Mouse (Mus musculus) liver, embryonic 14.5 days (tissue): ENCODE results near the gene Kcnq2. TPM values are rescaled to one million over a fixed set of nuclear protein-coding genes. Genes with fewer than 3 reads are reported as not detected.

Experiments used
- ATAC-seq: fragments of 200-750 bp; cut with Nextera tagmentation; 2 replicates; pipeline ENCODE4 v1.8.0; 2017; ENCODE audit warnings: moderate number of reproducible peaks, mild to moderate bottlenecking, moderate library complexity; ENCODE audit not compliant: insufficient read depth
- DNase-seq, 3 experiments: peaks; one replicate each; pipeline ENCODE4 v3.0.0-alpha.2; 2012 to 2013; ENCODE audit warnings: low read depth in 3 of 3, low spot score in 3 of 3
- H3K27ac ChIP-seq: fragments of 300-500 bp; sonication (generic); 2 replicates; pipeline ENCODE4 v1.5.1; 2014; ENCODE audit warnings: moderate library complexity, mild to moderate bottlenecking, control low read depth, inconsistent platforms
- H3K27me3 ChIP-seq: fragments of 300-500 bp; sonication (generic); 2 replicates; pipeline ENCODE4 v1.6.1; 2014; ENCODE audit warnings: mild to moderate bottlenecking, low read length, moderate library complexity; ENCODE audit not compliant: control insufficient read depth, insufficient read depth
- H3K36me3 ChIP-seq: fragments of 300-500 bp; sonication (generic); replicated peaks from 2 replicates; pipeline ENCODE4 v1.6.1; 2014; ENCODE audit warnings: low read depth; ENCODE audit not compliant: control insufficient read depth, insufficient read depth
- H3K4me1 ChIP-seq, 2 experiments: fragments of 200-500 bp in 1 of 2; fragments of 300-500 bp in 1 of 2; sonication (generic) in 1 of 2; replicated peaks; 2 replicates each; pipeline ENCODE4 v1.6.1; 2012 to 2014; ENCODE audit warnings: antibody characterized with exemption in 1 of 2, inconsistent platforms in 1 of 2, low read length in 1 of 2; ENCODE audit not compliant: control insufficient read depth in 2 of 2, insufficient read depth in 2 of 2
- H3K4me2 ChIP-seq: fragments of 300-500 bp; sonication (generic); 2 replicates; pipeline ENCODE4 v1.6.1; 2014; ENCODE audit warnings: low read depth, mild to moderate bottlenecking, control low read depth, moderate library complexity
- H3K4me3 ChIP-seq, 2 experiments: fragments of 200-500 bp in 1 of 2; fragments of 300-500 bp in 1 of 2; sonication (generic) in 1 of 2; 2 replicates each; pipeline ENCODE4 v1.5.1; 2012 to 2014; ENCODE audit warnings: low read depth in 2 of 2, low read length in 2 of 2, mild to moderate bottlenecking in 2 of 2, control low read depth in 1 of 2, inconsistent platforms in 1 of 2, moderate library complexity in 1 of 2; ENCODE audit not compliant: insufficient read depth in 1 of 2
- H3K9ac ChIP-seq: fragments of 300-500 bp; sonication (generic); replicated peaks from 2 replicates; pipeline ENCODE4 v1.6.1; 2014; ENCODE audit warnings: mild to moderate bottlenecking, control low read depth, moderate library complexity
- H3K9me3 ChIP-seq: fragments of 300-500 bp; sonication (generic); 2 replicates; pipeline ENCODE4 v1.6.1; 2016; ENCODE audit warnings: low read length, mixed read lengths; ENCODE audit not compliant: control insufficient read depth
- CTCF ChIP-seq: IDR thresholded peaks from 2 replicates; pipeline ENCODE4 v1.5.1; 2016; ENCODE audit warnings: antibody characterized with exemption, low read depth, control low read depth
- EP300 ChIP-seq: IDR thresholded peaks from 2 replicates; pipeline ENCODE4 v1.6.1; 2016; ENCODE audit warnings: antibody characterized with exemption, low read depth
- WGBS: fragments of 180-500 bp; shearing (Covaris S2); extraction: QIAGEN DNeasy Blood & Tissue Kit; methylation state at CpG from one replicate; pipeline ENCODE4 v1.1.7; 2014; ENCODE audit not compliant: insufficient replicate concordance; 5-methylcytosine and 5-hydroxymethylcytosine counted together
- polyA plus RNA-seq, 2 experiments: library from polyadenylated mRNA; depleted of rRNA in 1 of 2; stranded (reverse) in 1 of 2; unstranded in 1 of 2; fragments of >200 nt; fragmentation: Nextera tagmentation in 1 of 2; extraction: Ambion mirVana in 1 of 2; gene quantifications; 2 replicates each; pipeline versions ENCODE4 v1.2.1 to v1.2.3; 2012 to 2014

Gene Kcnq2
- polyA plus RNA-seq, 2 experiments = 0.06 TPM

DNA sequence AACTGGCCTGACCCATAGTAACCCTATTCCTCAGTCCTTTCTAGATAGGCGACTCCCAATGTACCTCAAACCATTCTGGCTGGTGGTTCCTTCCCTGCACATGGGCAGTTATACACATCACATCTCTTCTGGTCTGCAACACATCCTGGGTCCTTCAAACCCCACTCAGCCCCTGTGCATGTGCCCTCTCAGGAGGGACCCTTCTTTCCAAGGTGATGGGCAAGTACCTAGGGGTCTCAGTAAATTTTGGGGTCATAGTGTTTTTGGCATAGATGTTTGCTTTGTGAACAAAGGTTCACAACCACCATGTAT is 62.7 kb downstream of the Kcnq2 start:
- Histone ChIP-seq H3K27ac (no peak overlapping the region), H3K4me3 (no peak overlapping the region), H3K9me3 (no peaks in the 10 kb centered on the region), H3K4me2 (no peak overlapping the region), H3K9ac (no peak overlapping the region), H3K27me3 (no peaks in the 10 kb centered on the region), H3K36me3 (no peaks in the 10 kb centered on the region), H3K4me1 (no peaks in the 10 kb centered on the region)
- DNase-seq (no peak), ATAC-seq (0 out of 2 replicates have a peak, but pooled peaks have one; percentile 15)
- WGBS = 0% methylated on average over 1 of the region's 1 CpGs
- TF ChIP-seq EP300 (no peak), CTCF (no peak)

- Histone ChIP-seq H3K27me3 (no peaks in the 10 kb centered on the region), H3K9ac (no peak overlapping the region), H3K4me1 (no peaks in the 10 kb centered on the region), H3K4me2 (no peak overlapping the region), H3K36me3 (no peaks in the 10 kb centered on the region), H3K27ac (no peak overlapping the region), H3K9me3 (no peaks in the 10 kb centered on the region), H3K4me3 (no peak overlapping the region)
- TF ChIP-seq EP300 = no peak
- TF ChIP-seq CTCF = peak; percentile 93
- ATAC-seq (peak; percentile 42; the same call in 1 of the 2 replicates), DNase-seq (peak; percentile 48 to 57 (median 49))
- WGBS = 50% methylated on average over 7 of the region's 7 CpGs
Measured at GRCm38 (mm10) chr2:181071706-181072402, 63.2 kb downstream of the Kcnq2 start.

GRCm38 (mm10) chr2:181070136-181070535 is 65.0 kb downstream of the Kcnq2 start:
- ATAC-seq = no peak
- Histone ChIP-seq H3K27me3 (no peaks in the 10 kb centered on the region), H3K4me2 (no peak overlapping the region), H3K27ac (no peak overlapping the region), H3K36me3 (no peaks in the 10 kb centered on the region), H3K4me3 (no peak overlapping the region), H3K4me1 (no peaks in the 10 kb centered on the region), H3K9me3 (no peaks in the 10 kb centered on the region), H3K9ac (no peak overlapping the region)
- no peak for DNase-seq
- WGBS = 41% methylated on average over 7 of the region's 7 CpGs
- no peak for TF ChIP-seq CTCF
- TF ChIP-seq EP300 = no peak

- Histone ChIP-seq H3K27me3 (no peaks in the 10 kb centered on the region), H3K4me1 (no peaks in the 10 kb centered on the region), H3K9ac (no peak overlapping the region), H3K4me2 (no peak overlapping the region), H3K9me3 (no peaks in the 10 kb centered on the region), H3K27ac (no peak overlapping the region), H3K36me3 (no peaks in the 10 kb centered on the region), H3K4me3 (no peak overlapping the region)
- 57% methylated on average over 5 of the region's 5 CpGs for WGBS
- TF ChIP-seq CTCF (no peak), EP300 (no peak)
- no peak for ATAC-seq
- no peak for DNase-seq
Measured at GRCm38 (mm10) chr2:181068499-181068898, 66.6 kb downstream of the Kcnq2 start.

- H3K4me3 ChIP-seq = no peak overlapping the region
- no peak overlapping the region for H3K9ac ChIP-seq
- H3K4me1 ChIP-seq = no peaks in the 10 kb centered on the region
- 36% methylated on average over 4 of the region's 4 CpGs for WGBS
- TF ChIP-seq EP300 (no peak), CTCF (no peak)
- H3K27me3 ChIP-seq = no peaks in the 10 kb centered on the region; the same call in 1 of the 2 replicates
- H3K4me2 ChIP-seq = no peak overlapping the region
- ATAC-seq = no peak
- H3K9me3 ChIP-seq = no peaks in the 10 kb centered on the region
- H3K27ac ChIP-seq = no peak overlapping the region
- no peak for DNase-seq
- no peaks in the 10 kb centered on the region for H3K36me3 ChIP-seq
Measured at GRCm38 (mm10) chr2:181065827-181066226, 69.3 kb downstream of the Kcnq2 start.
